Mouse (Mus musculus): Measurements from ENCODE around the gene Birc6. TPM values are rescaled to one million over a fixed set of nuclear protein-coding genes. Genes with fewer than 3 reads are reported as not detected.

Birc6 gene
- total RNA-seq, 4 experiments from 2014 or later: 56.9 to 74.8 (median 60.7) TPM

DNA sequence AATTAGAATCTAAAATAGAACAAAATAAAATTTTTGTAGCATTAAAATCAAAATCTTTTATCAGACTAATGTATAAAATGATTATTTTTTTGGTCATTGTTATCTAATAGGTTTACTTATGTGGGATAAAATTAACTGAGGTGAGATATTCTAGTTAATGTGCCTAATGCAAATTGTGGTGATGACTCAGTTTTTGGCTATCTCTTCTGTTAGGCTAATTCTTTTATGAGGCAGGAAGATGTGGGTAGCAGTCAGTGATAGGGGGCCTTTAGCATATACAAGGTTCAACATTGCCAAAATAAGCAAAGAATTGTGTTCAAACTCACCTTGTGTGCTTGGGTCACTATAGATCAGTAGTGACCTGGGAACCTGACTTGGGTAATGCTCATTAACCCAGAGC lies 178.5 kb downstream of the Birc6 start:
- no peak for DNase-seq (ENCODE audit: low spot score in 2 of 2)

DNA sequence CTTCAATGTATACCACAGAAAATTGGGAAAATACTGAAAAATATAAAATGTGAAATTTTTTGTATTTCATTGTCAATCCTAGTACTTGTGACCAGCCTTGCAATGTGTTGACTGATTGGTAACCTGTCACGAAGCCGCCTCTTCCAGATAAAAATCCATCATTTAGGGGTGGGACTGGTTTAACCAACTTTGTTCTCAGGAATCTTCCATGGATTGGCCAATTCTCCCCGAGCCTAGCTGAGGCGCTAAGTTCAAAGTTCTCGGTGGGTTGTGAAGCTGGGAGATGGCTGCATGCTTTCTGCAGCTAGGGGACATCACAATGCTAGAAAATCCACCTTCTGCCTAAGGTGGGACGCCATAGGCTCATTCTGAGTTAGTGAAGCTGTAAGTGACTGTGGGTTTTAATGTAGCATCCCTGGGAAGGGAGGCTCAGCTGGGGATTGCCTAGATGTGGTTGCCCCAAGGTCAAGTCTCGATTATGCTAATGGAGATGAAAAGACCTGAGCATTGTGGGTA lies 179.6 kb downstream of the Birc6 start:
- no peak for DNase-seq (ENCODE audit: low spot score in 2 of 2)

DNA sequence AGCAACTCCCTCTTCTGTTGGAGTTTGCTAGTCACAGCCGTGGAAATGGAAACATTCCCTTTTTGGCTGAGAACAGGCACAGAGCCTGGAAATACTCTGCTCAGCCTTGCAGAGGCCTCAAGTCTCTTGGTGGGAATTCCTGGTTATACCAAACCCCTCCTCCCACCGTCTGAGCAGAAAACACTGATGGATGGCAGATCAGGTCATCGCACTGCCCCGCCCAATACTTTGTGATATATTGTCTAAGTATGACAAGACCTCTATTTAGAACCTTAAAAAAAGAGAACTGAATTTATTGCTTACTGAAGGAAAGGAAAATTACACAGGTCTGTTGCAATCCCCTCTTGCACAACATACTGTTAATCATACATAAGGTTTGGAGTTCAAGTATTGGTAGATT lies 182.6 kb downstream of the Birc6 start:
- no peak for DNase-seq (ENCODE audit: low spot score in 2 of 2)

DNA sequence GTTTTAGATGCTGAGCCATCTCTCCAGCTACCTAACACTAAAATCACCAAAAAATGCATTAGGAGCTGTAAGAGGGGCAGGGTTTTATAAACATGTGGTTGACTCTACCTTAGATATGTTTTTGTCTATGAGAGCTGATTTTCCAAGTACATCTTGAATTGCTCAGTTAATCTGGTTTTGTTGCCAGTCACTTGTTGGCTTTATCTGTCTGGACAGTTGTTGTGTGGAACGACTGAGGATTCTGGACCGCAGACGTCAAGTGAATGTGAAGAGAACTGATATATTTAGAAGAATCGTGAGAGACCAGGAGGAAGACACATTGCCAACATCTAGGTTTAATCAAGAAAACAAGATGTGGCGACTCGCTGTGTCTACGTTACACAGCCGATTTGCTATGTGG lies 183.5 kb downstream of the Birc6 start:
- DNase-seq (ENCODE audit: low spot score in 2 of 2): no peak

DNA sequence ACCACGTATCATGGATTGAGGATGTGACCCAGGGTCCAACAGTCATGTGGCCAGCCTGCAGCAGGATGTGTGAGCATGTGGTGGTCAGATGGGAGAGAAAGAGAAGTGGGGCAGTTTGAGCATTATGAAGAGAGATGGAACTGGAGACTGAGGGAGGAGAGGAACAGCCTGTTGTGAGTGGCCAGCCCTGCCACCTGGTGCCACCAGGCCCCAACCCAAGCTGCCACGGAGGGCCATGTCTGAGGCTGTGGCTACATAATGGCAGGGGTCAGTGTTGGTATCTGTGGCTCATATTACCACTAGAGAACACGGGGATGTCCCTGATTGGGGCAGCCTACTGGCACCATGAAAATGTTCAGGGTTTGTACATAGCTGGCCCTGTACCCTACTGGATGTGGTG lies 187.0 kb downstream of the Birc6 start:
- no peak for DNase-seq (ENCODE audit: low spot score in 2 of 2)

DNA sequence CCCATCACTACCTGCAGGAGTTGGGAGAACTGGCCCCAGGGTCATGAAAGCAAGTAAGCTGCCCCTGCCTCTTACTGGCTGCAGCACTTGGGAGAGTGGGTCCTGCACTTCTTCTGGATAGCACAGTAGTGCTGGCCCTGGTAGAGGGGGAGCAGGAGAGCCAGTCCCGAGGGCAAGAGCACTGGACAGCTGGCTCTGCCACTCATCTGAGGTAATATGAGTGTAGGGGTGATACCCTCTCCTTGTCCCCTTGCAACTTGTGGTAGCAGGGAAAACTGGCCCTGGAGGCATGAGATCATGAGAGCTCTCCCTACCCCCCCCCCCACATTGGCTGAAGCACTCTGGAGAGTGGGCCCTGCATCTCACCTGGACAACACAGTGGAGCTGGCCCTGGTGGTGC lies 187.6 kb downstream of the Birc6 start:
- no peak for DNase-seq (ENCODE audit: low spot score in 2 of 2)

DNA sequence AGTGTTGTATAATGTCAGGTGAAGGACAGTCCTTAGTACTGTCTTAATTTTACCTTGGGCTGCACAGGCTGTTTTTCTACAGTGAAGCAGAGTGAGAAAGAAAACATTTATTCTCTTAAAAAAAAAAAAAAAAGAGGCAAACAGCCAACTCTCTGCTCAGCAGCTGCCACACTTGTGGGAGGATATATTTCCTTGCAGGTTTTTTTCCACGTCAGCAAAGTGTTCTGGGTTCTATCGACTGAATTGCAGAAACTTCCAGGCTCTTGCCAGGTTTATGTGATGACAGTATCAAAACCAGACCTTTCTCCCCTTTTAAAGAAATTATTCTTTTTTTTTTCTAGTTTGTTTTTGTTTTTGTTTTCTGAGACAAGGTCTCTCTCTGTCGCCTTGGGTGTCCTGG lies 188.5 kb downstream of the Birc6 start:
- no peak for DNase-seq (ENCODE audit: low spot score in 2 of 2)

DNA sequence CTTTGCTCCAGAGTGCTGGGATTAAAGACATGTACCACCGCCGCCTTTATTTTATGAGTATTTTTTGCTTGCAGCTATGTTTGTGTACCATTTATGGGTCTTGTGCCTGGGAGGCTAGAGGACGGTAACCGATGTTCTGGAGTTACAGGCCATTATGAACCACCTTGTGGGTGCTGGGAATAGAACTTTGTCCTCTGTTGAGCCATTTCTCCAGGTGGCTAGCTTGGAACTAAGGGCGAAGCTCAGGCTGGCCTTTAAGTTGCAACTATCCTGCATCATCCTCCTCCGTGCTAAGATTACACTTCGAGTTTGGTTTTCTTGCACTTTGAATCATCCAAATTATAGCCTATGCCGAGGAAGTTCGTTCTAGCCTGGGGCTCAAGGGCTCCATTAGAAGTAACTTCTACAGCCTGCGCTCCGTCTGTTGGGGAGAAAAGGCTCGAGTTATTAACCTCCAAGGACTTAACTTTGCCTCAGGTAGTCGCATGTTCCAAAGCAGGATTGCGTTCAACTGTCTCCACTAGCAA lies 189.1 kb downstream of the Birc6 start:
- DNase-seq (ENCODE audit: low spot score in 2 of 2): no peak

DNA sequence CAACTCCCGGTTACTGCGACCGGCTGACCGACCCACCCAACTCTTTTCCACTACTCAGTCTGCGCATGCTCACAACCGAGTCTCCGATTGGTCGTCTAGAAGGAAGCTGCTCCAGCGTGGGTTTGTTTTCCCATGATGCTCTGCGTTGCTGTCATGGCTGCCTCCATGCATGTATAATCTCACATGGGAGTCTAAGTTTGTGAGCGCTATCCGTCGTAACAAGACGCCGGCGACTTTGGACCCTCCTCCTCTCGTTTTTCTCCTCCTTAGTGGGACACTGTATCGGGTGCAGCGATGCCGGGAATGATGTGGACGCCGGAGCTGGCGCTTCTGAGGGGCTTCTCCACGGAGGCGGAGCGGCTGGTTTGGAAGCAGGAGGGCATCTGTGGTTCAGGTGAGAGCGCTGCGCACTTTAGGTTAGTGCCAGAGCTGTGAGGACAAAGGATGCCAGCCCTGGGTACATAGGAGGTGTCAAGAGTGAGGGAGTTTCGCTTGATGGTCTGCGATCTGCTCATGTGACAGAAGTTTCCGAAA lies 189.6 kb downstream of the Birc6 start, which contains the start of gene Ttc27:
Ttc27 (plus strand) TSS at position 115 of the 534 bp plus-strand sequence.
- peak; percentile 87 to 92 for DNase-seq (ENCODE audit: low spot score in 2 of 2)

DNA sequence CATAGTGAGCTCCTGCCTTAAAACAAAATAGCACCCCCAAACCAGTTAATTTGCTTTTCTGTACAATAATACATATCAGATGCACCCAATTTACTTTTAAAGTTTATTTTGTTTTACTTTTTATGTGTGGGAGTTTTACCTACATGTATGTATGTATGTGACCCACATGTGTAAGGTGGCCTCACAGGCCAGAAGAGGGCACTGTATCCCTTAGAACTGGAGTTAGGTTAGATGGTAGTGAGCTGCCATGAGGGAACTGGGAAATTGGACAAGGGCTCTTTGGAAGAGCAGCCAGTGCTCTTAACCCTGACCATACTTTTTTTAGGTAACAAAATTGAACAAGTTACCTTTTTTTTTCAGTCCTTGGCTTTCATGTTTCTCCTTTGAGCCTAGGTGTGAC lies 204.8 kb downstream of the Birc6 start:
- DNase-seq (ENCODE audit: low spot score in 2 of 2): no peak

DNA sequence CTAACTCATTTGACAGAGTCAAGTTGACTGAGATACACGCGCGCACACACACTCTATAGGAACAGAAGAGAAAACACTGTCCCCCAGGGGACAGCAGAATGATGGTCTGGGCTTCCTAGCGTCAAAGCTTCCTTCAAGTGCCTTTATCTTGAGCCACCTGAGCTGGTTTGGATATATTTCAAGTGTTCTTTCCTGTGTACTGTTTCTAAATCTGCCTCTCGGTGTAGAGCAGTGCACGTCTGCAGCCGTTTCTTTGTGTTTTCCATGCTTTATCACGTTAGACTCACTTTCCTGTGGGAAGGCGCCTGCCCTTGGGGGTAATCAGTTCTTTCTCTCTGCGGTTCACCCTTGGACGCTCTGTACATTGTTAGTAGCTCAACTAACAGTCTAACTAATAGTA lies 207.3 kb downstream of the Birc6 start:
- no peak for DNase-seq (ENCODE audit: low spot score in 2 of 2)

DNA sequence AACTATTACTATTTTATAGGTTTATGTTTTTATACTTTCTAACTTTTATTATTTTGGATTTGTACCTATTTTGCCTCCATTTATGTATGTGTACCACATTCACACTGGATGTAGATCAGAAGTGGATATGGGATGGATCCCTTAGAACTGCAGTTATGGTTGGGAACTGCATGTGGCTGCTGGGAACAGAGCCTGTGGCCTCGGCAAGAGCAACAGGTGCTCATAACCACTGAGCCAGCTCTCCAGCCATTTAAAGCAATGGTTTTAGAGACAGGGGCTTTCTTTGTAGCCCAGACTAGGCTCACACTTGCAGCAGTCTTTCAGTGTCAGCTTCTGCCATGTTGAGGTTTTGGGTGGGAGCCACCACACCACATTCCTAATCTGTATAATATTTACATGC lies 221.6 kb downstream of the Birc6 start:
- DNase-seq (ENCODE audit: low spot score in 2 of 2): no peak

DNA sequence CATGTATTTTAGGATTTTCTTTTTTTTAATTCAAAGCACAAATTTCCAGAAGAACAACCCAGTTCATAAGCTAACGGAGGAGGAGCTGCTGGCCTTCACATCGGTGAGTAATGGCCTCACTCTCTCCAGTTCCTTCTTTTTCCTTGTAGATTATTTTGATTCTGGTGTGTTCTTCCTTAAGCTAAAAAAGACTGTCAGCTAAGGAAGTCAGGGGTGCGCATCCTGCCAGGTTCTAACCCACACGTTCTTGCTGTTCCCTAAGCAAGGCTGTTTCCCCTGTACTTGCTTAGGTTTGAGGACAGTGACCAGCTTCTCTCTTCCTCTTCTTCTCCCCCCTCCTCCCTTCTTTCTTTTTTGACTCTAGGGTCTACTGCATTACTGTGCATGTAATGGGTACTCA lies 222.9 kb downstream of the Birc6 start:
- DNase-seq (ENCODE audit: low spot score in 2 of 2): no peak

Other genes with a start within 250 kb of the Birc6 start
- 10 to 100 TPM; 46.9 to 53.6 (median 52.8) TPM for gene Memo1, start 232.8 kb upstream of the Birc6 start, total RNA-seq (2022)
- gene Dpy30, start 204.4 kb upstream of the Birc6 start, total RNA-seq (2022): 10 to 100 TPM; 41.5 to 47.7 (median 44.5) TPM
- gene Spast, start 189.3 kb upstream of the Birc6 start, total RNA-seq (2022): 10 to 100 TPM; 46.1 to 59.4 (median 53.1) TPM
- 1 to 10 TPM; 4.3 to 7.2 (median 6.2) TPM for gene Slc30a6, start 132.7 kb upstream of the Birc6 start, total RNA-seq (2022)
- gene Nlrc4, start 69.2 kb upstream of the Birc6 start, total RNA-seq (2022): under 1 TPM in 3 of 4 experiments, not detected in 1; 0.07 to 0.13 (median 0.07) TPM
- 10 to 100 TPM; 27.7 to 43.6 (median 32.0) TPM for gene Yipf4, start 38.8 kb upstream of the Birc6 start, total RNA-seq (2022)
- gene Ttc27, start 189.4 kb downstream of the Birc6 start, total RNA-seq (2022): 10 to 100 TPM; 12.3 to 13.0 (median 12.6) TPM